Comparison of ENCODE assay signal across 9 mouse cellular contexts in genomic region chr13:34864420-34865169, GRCm38 (mm10). TPM values are rescaled to one million over a fixed set of nuclear protein-coding genes. Genes with fewer than 3 reads are reported as not detected.
A peak's percentile ranks its signal among the peaks of the same experiment; 100 is the strongest.
DNase-seq lines count a peak whose midpoint lies in the region.
"Had no signal": no experiment of that assay in that cellular context is flagged by ENCODE, and none has a peak within 500 bp of the region (broad histone marks: within the 10 kb centered on the region; RNA-seq: fewer than 3 reads in every experiment).

No protein-coding gene starts in this region.

- H3K9me3 ChIP-seq in forebrain, embryonic 10.5 days: no peaks in the 10 kb centered on the region

- 46% methylated on average over 7 of the region's 7 CpGs for WGBS in forebrain, embryonic 10.5 days

- H3K4me1 ChIP-seq in forebrain, embryonic 10.5 days: no peaks in the 10 kb centered on the region

- intact Hi-C loops in left cerebral cortex, postnatal 4 days (cut with DNase I): loop anchor here (1.0 to 10.0 kb wide), 2 partner anchors 221 to 680 kb away; no protein-coding TSS in a partner anchor

- peak; percentile 16 for DNase-seq in urinary bladder, postnatal 25 days (ENCODE audit: low spot score)
- DNase-seq in urinary bladder, postnatal 4 days (ENCODE audit: low spot score in 2 of 2): no peak
- peak; percentile 72 for DNase-seq in brain, embryonic 18.5 days (ENCODE audit: low read depth, low spot score)
- peak; percentile 22 for DNase-seq in forebrain, embryonic 10.5 days (ENCODE audit: extremely low spot score, low spot score)
- DNase-seq in induced T-regulatory cell, adult 2 months (ENCODE audit: low read depth): peak; percentile 82
- peak; percentile 13 for DNase-seq in left cerebral cortex, postnatal 4 days
- peak; percentile 43 to 56 for DNase-seq in natural killer cell, adult 2 months (ENCODE audit: low spot score in 2 of 2)
- DNase-seq in urinary bladder, adult 2 months (ENCODE audit: low spot score): no peak

- no peaks in the 10 kb centered on the region for H3K27me3 ChIP-seq in forebrain, embryonic 10.5 days (ENCODE audit: poor library complexity, severe bottlenecking)

- H3K4me3 ChIP-seq in forebrain, embryonic 10.5 days: no peak overlapping the region

- H3K36me3 ChIP-seq in forebrain, embryonic 10.5 days (replicated peaks): no peaks in the 10 kb centered on the region

- H3K27ac ChIP-seq in forebrain, embryonic 10.5 days: no peak overlapping the region

RNA-seq across cellular contexts. Expression of gene Prpf4b, which starts 10.5 kb away (rescaled TPM):
- polyA plus RNA-seq in forebrain, embryonic 10.5 days (2016; fragmentation: Nextera tagmentation; extraction: Ambion mirVana): 69.7 and 76.1 TPM in 2 replicates
- total RNA-seq in left cerebral cortex, postnatal 4 days (2021): 100 to 1,000 TPM in 1 of 2 experiments, 10 to 100 TPM in 1; 92.7 to 100 TPM
- polyA plus RNA-seq in urinary bladder, adult 2 months (2012; rRNA removed): 68.4 and 85.8 TPM in 2 replicates

RNA-seq across cellular contexts. Expression of gene Fam217a, which starts 59.5 kb away (rescaled TPM):
- 0.45 and 0.53 TPM in 2 replicates for polyA plus RNA-seq in forebrain, embryonic 10.5 days (2016; fragmentation: Nextera tagmentation; extraction: Ambion mirVana)
- total RNA-seq in left cerebral cortex, postnatal 4 days (2021): under 1 TPM; 0.28 to 0.32 TPM
- polyA plus RNA-seq in urinary bladder, adult 2 months (2012; rRNA removed): 0.56 and 0.96 TPM in 2 replicates

RNA-seq across cellular contexts. Expression of gene 4933417A18Rik, which starts 59.6 kb away (rescaled TPM):
- polyA plus RNA-seq in forebrain, embryonic 10.5 days (2016; fragmentation: Nextera tagmentation; extraction: Ambion mirVana): not detected in 2 replicates
- not detected for total RNA-seq in left cerebral cortex, postnatal 4 days (2021)
- polyA plus RNA-seq in urinary bladder, adult 2 months (2012; rRNA removed): not detected in 2 replicates
- total RNA-seq: gastrocnemius, postnatal 4 days had no signal

Comparison
In these comparisons a context has a peak if more than half of its experiments do, and no peak if none do; other contexts are left out.
1. DNase-seq: peak in urinary bladder, postnatal 25 days (single experiment), brain, embryonic 18.5 days (single experiment), forebrain, embryonic 10.5 days (single experiment), induced T-regulatory cell, adult 2 months (single experiment), left cerebral cortex, postnatal 4 days (single experiment) and natural killer cell, adult 2 months (2 of 2); none in urinary bladder, postnatal 4 days (0 of 2) and urinary bladder, adult 2 months (single experiment).